Mouse (Mus musculus): Measurements from ENCODE around the gene Ppp1r9a. TPM values are rescaled to one million over a fixed set of nuclear protein-coding genes. Genes with fewer than 3 reads are reported as not detected.

Ppp1r9a gene
- polyA plus RNA-seq, 1 experiment from 2014 or later = 16.3 TPM

DNA sequence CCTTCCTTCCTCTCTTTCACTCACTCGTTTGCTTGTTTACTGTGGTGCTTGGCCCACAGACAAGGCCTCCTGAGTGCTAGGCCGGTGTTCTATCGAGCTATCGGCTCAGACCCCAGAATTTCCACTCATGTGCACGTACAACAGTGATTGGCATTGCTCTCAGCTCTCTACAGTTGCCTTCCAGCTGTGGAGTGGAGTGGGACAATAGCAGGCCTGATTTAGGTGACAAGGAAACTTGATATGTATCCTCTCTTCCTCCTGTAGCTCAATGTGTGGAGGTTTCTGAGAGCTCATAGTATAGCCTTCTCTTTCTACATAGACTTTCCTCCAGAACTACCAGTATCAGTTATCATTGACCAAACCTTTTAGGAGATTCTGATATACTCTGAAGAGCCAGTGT lies 60.3 kb downstream of the Ppp1r9a start:
- H3K36me3 ChIP-seq = no peaks in the 10 kb centered on the region
- no peak overlapping the region for H3K4me2 ChIP-seq
- 73% methylated on average over 5 of the region's 5 CpGs for WGBS
- no peaks in the 10 kb centered on the region for H3K9me3 ChIP-seq
- no peak for ATAC-seq (ENCODE audit: insufficient number of reproducible peaks, low FRiP score, low TSS enrichment, low read depth)
- H3K9ac ChIP-seq = no peak overlapping the region
- H3K27ac ChIP-seq = no peak overlapping the region
- no peak overlapping the region for H3K4me3 ChIP-seq
- no peaks in the 10 kb centered on the region for H3K27me3 ChIP-seq
- no peaks in the 10 kb centered on the region for H3K4me1 ChIP-seq

DNA sequence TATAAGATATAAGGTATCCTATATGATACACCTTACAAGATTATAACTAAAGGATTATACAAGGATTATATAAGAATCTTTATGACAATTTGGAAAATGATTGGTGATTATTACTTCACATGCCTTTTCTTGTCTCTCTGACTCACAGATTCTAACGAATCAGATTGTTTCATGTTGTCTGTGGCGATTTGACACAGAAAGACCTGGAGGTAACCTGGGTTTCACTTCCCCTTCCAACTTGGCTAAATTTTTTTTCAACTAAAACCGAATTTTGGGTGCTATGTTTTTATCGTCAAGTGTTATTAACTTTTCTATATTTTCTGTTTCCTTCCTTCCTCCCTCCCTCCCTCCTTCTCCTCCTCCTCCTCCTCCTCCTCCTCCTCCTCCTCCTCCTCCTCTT lies 64.5 kb downstream of the Ppp1r9a start:
- no peak for ATAC-seq (ENCODE audit: insufficient number of reproducible peaks, low FRiP score, low TSS enrichment, low read depth)
- Histone ChIP-seq H3K27ac (no peak overlapping the region), H3K9me3 (no peaks in the 10 kb centered on the region), H3K4me2 (no peak overlapping the region), H3K27me3 (no peaks in the 10 kb centered on the region), H3K36me3 (no peaks in the 10 kb centered on the region), H3K4me1 (peaks cover 1% of the 10 kb centered on the region; the same call in 1 of the 2 replicates), H3K4me3 (no peak overlapping the region), H3K9ac (no peak overlapping the region)
- 87% methylated on average over 4 of the region's 4 CpGs for WGBS

DNA sequence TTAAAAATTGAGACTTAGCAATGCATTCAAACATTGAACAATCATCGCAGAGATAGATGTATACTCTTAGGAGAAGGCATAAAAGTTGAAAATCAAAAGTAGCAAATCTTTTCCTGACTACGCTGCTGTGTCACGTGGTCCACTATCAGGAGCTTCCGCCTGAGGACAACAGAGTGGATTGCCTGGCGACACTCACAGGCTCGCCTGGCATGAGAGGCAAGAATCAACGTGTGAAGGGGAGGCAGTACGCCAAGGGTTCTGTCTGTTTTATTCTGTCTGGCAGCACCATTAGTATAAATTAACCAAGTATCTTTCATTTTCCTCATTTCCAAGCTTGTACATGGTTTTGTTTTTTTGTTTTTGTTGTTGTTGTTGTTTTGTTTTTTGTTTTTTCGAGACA lies 68.5 kb downstream of the Ppp1r9a start:
- H3K27me3 ChIP-seq = no peaks in the 10 kb centered on the region
- no peaks in the 10 kb centered on the region for H3K36me3 ChIP-seq
- H3K27ac ChIP-seq = no peak overlapping the region
- no peaks in the 10 kb centered on the region for H3K9me3 ChIP-seq
- no peak for ATAC-seq (ENCODE audit: insufficient number of reproducible peaks, low FRiP score, low TSS enrichment, low read depth)
- 81% methylated on average over 9 of the region's 9 CpGs for WGBS
- H3K4me1 ChIP-seq = peaks cover 8% of the 10 kb centered on the region
- no peak overlapping the region for H3K4me2 ChIP-seq
- no peak overlapping the region for H3K4me3 ChIP-seq
- no peak overlapping the region for H3K9ac ChIP-seq

DNA sequence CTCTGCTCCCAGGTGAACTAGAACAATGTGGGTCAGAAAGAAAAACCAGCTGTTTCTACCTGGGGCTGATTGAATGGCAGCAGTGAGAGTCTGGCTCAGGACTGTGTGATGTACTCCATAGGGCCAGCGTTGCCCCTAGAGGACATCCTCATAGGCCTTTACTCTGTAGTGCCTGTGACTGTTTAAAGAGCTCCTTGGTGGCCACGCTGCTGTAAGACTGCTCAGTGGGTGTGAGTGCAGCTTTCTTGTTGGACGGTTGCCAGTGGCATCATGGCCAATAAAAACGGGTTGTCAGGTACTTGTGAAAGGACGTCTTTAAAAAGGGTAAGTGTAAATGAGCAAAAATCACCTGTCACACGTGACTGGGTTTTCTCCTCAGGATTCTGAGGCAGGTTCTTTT lies 70.1 kb downstream of the Ppp1r9a start:
- Histone ChIP-seq H3K9ac (no peak overlapping the region), H3K4me3 (no peak overlapping the region), H3K27me3 (no peaks in the 10 kb centered on the region), H3K27ac (peak overlapping the region; percentile 47; the same call in 1 of the 2 replicates), H3K36me3 (no peaks in the 10 kb centered on the region), H3K4me1 (peaks cover 8% of the 10 kb centered on the region), H3K4me2 (no peak overlapping the region), H3K9me3 (no peaks in the 10 kb centered on the region)
- 19% methylated on average over 6 of the region's 6 CpGs for WGBS
- 0 out of 2 replicates have a peak, but pooled peaks have one; percentile 71 for ATAC-seq (ENCODE audit: insufficient number of reproducible peaks, low FRiP score, low TSS enrichment, low read depth)

GRCm38 (mm10) chr6:4973337-4973736 lies 70.6 kb downstream of the Ppp1r9a start:
- Histone ChIP-seq H3K27ac (no peak overlapping the region), H3K9ac (no peak overlapping the region), H3K9me3 (no peaks in the 10 kb centered on the region), H3K4me3 (no peak overlapping the region), H3K4me2 (no peak overlapping the region), H3K27me3 (no peaks in the 10 kb centered on the region), H3K4me1 (peaks cover 8% of the 10 kb centered on the region), H3K36me3 (no peaks in the 10 kb centered on the region)
- WGBS = 84% methylated on average over 10 of the region's 10 CpGs
- no peak for ATAC-seq (ENCODE audit: insufficient number of reproducible peaks, low FRiP score, low TSS enrichment, low read depth)

- no peak overlapping the region for H3K4me2 ChIP-seq
- no peaks in the 10 kb centered on the region for H3K36me3 ChIP-seq
- no peaks in the 10 kb centered on the region for H3K9me3 ChIP-seq
- ATAC-seq (ENCODE audit: insufficient number of reproducible peaks, low FRiP score, low TSS enrichment, low read depth) = no peak
- no peak overlapping the region for H3K27ac ChIP-seq
- 85% methylated on average over 4 of the region's 4 CpGs for WGBS
- no peaks in the 10 kb centered on the region for H3K27me3 ChIP-seq
- no peak overlapping the region for H3K9ac ChIP-seq
- peaks cover 3% of the 10 kb centered on the region for H3K4me1 ChIP-seq
- H3K4me3 ChIP-seq = no peak overlapping the region
Observed at GRCm38 (mm10) chr6:4977515-4977914, 74.8 kb downstream of the Ppp1r9a start.

DNA sequence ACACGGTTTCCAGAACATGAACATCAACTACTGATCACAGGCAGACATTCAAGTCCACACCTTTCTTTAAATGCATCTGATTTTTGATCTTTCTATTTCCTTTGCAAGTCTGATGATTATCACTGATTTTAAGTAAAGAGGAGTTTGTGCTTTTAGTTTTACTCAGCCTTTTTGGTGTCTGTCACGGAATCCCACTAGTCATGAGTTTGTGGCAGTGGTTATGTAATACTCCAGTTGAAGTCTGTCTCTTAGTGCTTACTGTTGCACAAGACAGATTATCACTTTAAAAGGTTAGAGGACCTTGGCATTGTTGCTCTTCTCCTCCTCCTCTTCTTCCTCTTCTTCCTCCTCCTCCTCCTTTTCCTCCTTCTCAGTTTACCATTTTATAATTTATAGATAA lies 75.5 kb downstream of the Ppp1r9a start:
- Histone ChIP-seq H3K9ac (no peak overlapping the region), H3K9me3 (no peaks in the 10 kb centered on the region), H3K27ac (no peak overlapping the region), H3K4me3 (no peak overlapping the region), H3K36me3 (no peaks in the 10 kb centered on the region), H3K4me1 (no peaks in the 10 kb centered on the region), H3K27me3 (no peaks in the 10 kb centered on the region), H3K4me2 (no peak overlapping the region)
- no peak for ATAC-seq (ENCODE audit: insufficient number of reproducible peaks, low FRiP score, low TSS enrichment, low read depth)
- WGBS = 81% methylated on average over 2 of the region's 2 CpGs

- Histone ChIP-seq H3K27ac (no peak overlapping the region), H3K4me3 (no peak overlapping the region), H3K36me3 (no peaks in the 10 kb centered on the region), H3K4me1 (no peaks in the 10 kb centered on the region), H3K4me2 (no peak overlapping the region), H3K9me3 (no peaks in the 10 kb centered on the region), H3K9ac (no peak overlapping the region), H3K27me3 (no peaks in the 10 kb centered on the region)
- ATAC-seq (ENCODE audit: insufficient number of reproducible peaks, low FRiP score, low TSS enrichment, low read depth) = no peak
Observed at GRCm38 (mm10) chr6:4978897-4979296, 76.2 kb downstream of the Ppp1r9a start.

DNA sequence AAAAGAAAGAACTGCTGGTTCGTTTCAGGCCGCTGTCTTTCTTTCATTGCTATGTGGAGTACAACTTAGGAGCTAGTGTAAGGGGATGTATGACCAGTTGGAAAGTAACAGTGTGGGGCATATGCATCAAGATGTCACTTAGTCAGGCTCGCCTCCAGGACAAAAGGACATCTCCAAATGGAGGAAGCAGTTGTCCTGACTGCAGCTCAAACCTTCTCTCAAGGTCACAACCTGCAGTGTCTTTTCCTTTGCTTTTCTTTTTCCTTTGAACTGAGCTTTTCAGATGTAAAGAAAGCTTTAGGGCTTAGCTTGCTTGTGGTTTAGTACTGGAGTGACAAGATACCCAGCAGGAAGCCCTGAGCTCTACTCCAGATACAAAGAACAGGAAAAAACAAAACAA lies 77.4 kb downstream of the Ppp1r9a start:
- no peak overlapping the region for H3K4me2 ChIP-seq
- no peaks in the 10 kb centered on the region for H3K9me3 ChIP-seq
- H3K4me1 ChIP-seq = no peaks in the 10 kb centered on the region
- WGBS = 85% methylated on average over 3 of the region's 3 CpGs
- no peak overlapping the region for H3K27ac ChIP-seq
- no peaks in the 10 kb centered on the region for H3K27me3 ChIP-seq
- no peak overlapping the region for H3K9ac ChIP-seq
- H3K4me3 ChIP-seq = no peak overlapping the region
- ATAC-seq (ENCODE audit: insufficient number of reproducible peaks, low FRiP score, low TSS enrichment, low read depth) = no peak
- H3K36me3 ChIP-seq = no peaks in the 10 kb centered on the region

- Histone ChIP-seq H3K27ac (peak overlapping the region; percentile 52; the same call in 1 of the 2 replicates), H3K27me3 (no peaks in the 10 kb centered on the region), H3K4me2 (no peak overlapping the region), H3K9me3 (no peaks in the 10 kb centered on the region), H3K4me3 (no peak overlapping the region), H3K9ac (no peak overlapping the region), H3K4me1 (no peaks in the 10 kb centered on the region), H3K36me3 (no peaks in the 10 kb centered on the region)
- WGBS = 58% methylated on average over 9 of the region's 9 CpGs
- peak; percentile 84 for ATAC-seq (ENCODE audit: insufficient number of reproducible peaks, low FRiP score, low TSS enrichment, low read depth)
Observed at GRCm38 (mm10) chr6:4982686-4983162, 80.0 kb downstream of the Ppp1r9a start.

GRCm38 (mm10) chr6:4985668-4986067 lies 83.0 kb downstream of the Ppp1r9a start:
- H3K4me2 ChIP-seq = no peak overlapping the region
- H3K36me3 ChIP-seq = no peaks in the 10 kb centered on the region
- ATAC-seq (ENCODE audit: insufficient number of reproducible peaks, low FRiP score, low TSS enrichment, low read depth) = no peak
- H3K9me3 ChIP-seq = no peaks in the 10 kb centered on the region
- H3K9ac ChIP-seq = no peak overlapping the region
- H3K4me3 ChIP-seq = no peak overlapping the region
- no peaks in the 10 kb centered on the region for H3K4me1 ChIP-seq
- H3K27me3 ChIP-seq = no peaks in the 10 kb centered on the region
- WGBS = 83% methylated on average over 3 of the region's 3 CpGs
- no peak overlapping the region for H3K27ac ChIP-seq

DNA sequence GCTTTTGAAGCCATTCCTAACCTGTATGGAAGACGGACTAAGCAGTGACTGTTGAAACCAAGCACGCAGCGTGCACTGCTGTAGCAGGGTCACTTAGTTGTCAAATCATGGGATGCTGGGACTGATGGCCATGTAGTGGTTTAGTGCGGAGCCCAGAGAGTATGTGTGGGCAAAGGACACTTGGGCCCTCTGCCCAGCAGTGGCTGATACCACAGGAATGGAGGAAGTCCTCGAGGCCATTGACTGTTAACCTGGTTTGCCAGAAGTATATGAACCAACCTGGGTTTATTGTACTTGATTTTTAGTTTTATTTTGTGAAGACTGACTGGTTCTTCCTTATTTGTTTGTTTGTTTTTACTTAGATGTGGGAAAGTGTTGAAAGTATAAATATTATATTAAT lies 84.4 kb downstream of the Ppp1r9a start:
- ATAC-seq (ENCODE audit: insufficient number of reproducible peaks, low FRiP score, low TSS enrichment, low read depth) = no peak
- no peaks in the 10 kb centered on the region for H3K36me3 ChIP-seq
- WGBS = 86% methylated on average over 5 of the region's 5 CpGs

DNA sequence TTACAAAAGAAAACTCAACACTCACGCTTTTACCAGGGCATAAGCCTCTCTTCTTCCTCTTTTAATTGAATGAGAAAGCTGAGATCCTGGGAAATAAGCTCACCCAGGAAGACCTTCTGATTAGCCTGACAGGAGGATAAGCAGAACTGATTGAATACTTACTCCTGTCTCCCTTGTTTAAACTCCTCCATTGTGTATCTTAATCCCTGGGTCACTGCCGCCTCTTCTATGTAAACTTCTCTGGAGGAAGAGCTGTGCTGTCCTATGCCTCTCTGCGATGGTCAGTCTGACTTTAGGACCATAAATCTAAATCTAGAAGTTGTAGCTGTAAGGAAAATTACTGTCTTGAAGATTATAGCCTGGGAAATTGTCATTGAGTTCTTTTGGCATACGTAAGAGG lies 86.0 kb downstream of the Ppp1r9a start:
- Histone ChIP-seq H3K27ac (no peak overlapping the region), H3K4me2 (no peak overlapping the region), H3K27me3 (no peaks in the 10 kb centered on the region), H3K4me3 (no peak overlapping the region), H3K4me1 (peaks cover 3% of the 10 kb centered on the region), H3K9ac (no peak overlapping the region), H3K9me3 (no peaks in the 10 kb centered on the region), H3K36me3 (no peaks in the 10 kb centered on the region)
- ATAC-seq (ENCODE audit: insufficient number of reproducible peaks, low FRiP score, low TSS enrichment, low read depth) = no peak
- WGBS = 66% methylated on average over 4 of the region's 4 CpGs

More for the DNA sequence above, 84.4 kb downstream of the Ppp1r9a start:
- H3K9ac ChIP-seq = no peak overlapping the region
- no peak overlapping the region for H3K27ac ChIP-seq
- H3K9me3 ChIP-seq = no peaks in the 10 kb centered on the region
- no peak overlapping the region for H3K4me2 ChIP-seq
- H3K4me1 ChIP-seq = no peaks in the 10 kb centered on the region
- no peaks in the 10 kb centered on the region for H3K27me3 ChIP-seq
- no peak overlapping the region for H3K4me3 ChIP-seq

Measured in limb, embryonic 15.5 days (tissue).